Mouse (Mus musculus): ENCODE measurements around the gene Epha1.

Gene Epha1

GRCm38 (mm10) chr6:42354076-42355019, 18.7 kb downstream of the Epha1 start:
- no peak for DNase-seq (ENCODE audit: low spot score)

GRCm38 (mm10) chr6:42353180-42353579, 19.9 kb downstream of the Epha1 start:
- no peak for DNase-seq (ENCODE audit: low spot score)

GRCm38 (mm10) chr6:42352486-42352846, 20.6 kb downstream of the Epha1 start:
- DNase-seq (ENCODE audit: low spot score): peak; percentile 45

- DNase-seq (ENCODE audit: low spot score): peak; percentile 31
Observed at GRCm38 (mm10) chr6:42351776-42352485, 21.1 kb downstream of the Epha1 start.

- no peak for DNase-seq (ENCODE audit: low spot score)
Observed at GRCm38 (mm10) chr6:42350968-42351775, 21.9 kb downstream of the Epha1 start.

GRCm38 (mm10) chr6:42350021-42350967, 22.8 kb downstream of the Epha1 start:
- peak; percentile 76 for DNase-seq (ENCODE audit: low spot score)

- peak; percentile 98 for DNase-seq (ENCODE audit: low spot score)
Observed at GRCm38 (mm10) chr6:42349426-42350020, 23.5 kb downstream of the Epha1 start, which contains the start of gene Zyx. TSS of gene Zyx (plus strand) at chr6:42349630.

GRCm38 (mm10) chr6:42349006-42349425, 24.1 kb downstream of the Epha1 start:
- DNase-seq (ENCODE audit: low spot score): peak; percentile 78

GRCm38 (mm10) chr6:42348281-42349005, 24.6 kb downstream of the Epha1 start:
- no peak for DNase-seq (ENCODE audit: low spot score)

GRCm38 (mm10) chr6:42344255-42344654, 28.8 kb downstream of the Epha1 start:
- no peak for DNase-seq (ENCODE audit: low spot score)

- no peak for DNase-seq (ENCODE audit: low spot score)
Observed at GRCm38 (mm10) chr6:42343361-42344120, 29.5 kb downstream of the Epha1 start.

- no peak for DNase-seq (ENCODE audit: low spot score)
Observed at GRCm38 (mm10) chr6:42342171-42342570, 30.9 kb downstream of the Epha1 start.

- DNase-seq (ENCODE audit: low spot score): no peak
Observed at GRCm38 (mm10) chr6:42339981-42340380, 33.1 kb downstream of the Epha1 start.

- DNase-seq (ENCODE audit: low spot score): no peak
Observed at GRCm38 (mm10) chr6:42339189-42339588, 33.9 kb downstream of the Epha1 start.

- DNase-seq (ENCODE audit: low spot score): no peak
Observed at GRCm38 (mm10) chr6:42330946-42331345, 42.1 kb downstream of the Epha1 start.

- DNase-seq (ENCODE audit: low spot score): no peak
Observed at GRCm38 (mm10) chr6:42330216-42330615, 42.9 kb downstream of the Epha1 start.

- DNase-seq (ENCODE audit: low spot score): no peak
Observed at GRCm38 (mm10) chr6:42328757-42329156, 44.3 kb downstream of the Epha1 start.

GRCm38 (mm10) chr6:42326509-42326908, 46.6 kb downstream of the Epha1 start:
- no peak for DNase-seq (ENCODE audit: low spot score)

GRCm38 (mm10) chr6:42325268-42325609, 47.8 kb downstream of the Epha1 start:
- DNase-seq (ENCODE audit: low spot score): peak; percentile 21
